Mouse (Mus musculus): ENCODE measurements around the gene Nat8f2. TPM values are rescaled to one million over a fixed set of nuclear protein-coding genes. Genes with fewer than 3 reads are reported as not detected.
A peak's percentile ranks its signal among the peaks of the same experiment; 100 is the strongest.
"Not testable (repeated sequence)": the region's sequence is repeated elsewhere in the genome, so short reads cannot be mapped to it uniquely, and the experiment has no call there.

Nat8f2 gene
- polyA plus RNA-seq (2012; ENCODE audit: insufficient read depth, insufficient read length, low replicate concordance, missing spikeins) = not detected in 2 replicates

GRCm38 (mm10) chr6:85869006-85869405 lies at the start of gene Nat8f2:
TSS of gene Nat8f2 (minus strand) at chr6:85869158.
- H3K4me1 ChIP-seq (ENCODE audit: control insufficient read depth, insufficient read depth, low read length); H3K27ac ChIP-seq (ENCODE audit: insufficient read depth, low read depth, low read length); H3K4me3 ChIP-seq (ENCODE audit: insufficient read depth, low read depth, low read length): not testable (repeated sequence)
- WGBS = 82% methylated on average over 5 of the region's 5 CpGs

GRCm38 (mm10) chr6:85918341-85918740 lies 49.4 kb upstream of the Nat8f2 start:
- 95% methylated on average over 3 of the region's 3 CpGs for WGBS
- H3K4me1 ChIP-seq (ENCODE audit: control insufficient read depth, insufficient read depth, low read length); H3K27ac ChIP-seq (ENCODE audit: insufficient read depth, low read depth, low read length); H3K4me3 ChIP-seq (ENCODE audit: insufficient read depth, low read depth, low read length): not testable (repeated sequence)

DNA sequence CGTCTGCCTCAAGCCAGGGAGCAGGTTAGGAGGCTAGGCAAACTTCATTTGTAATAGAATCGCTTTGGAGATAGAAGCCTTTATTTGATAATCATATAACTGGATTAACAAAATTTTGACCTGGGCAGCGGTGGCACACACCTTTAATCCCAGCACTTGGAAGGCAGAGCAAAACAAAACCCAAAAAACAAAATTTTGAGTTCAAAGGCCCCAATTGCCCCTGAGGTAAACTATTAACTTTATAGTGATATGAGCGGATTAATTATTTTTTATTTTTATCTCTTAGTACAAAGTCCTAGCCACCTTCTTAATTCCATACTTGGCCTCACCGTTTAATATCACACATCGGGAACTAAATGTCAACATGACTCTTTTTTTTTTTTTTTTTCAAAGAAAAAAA lies 47.6 kb upstream of the Nat8f2 start:
- Histone ChIP-seq H3K4me1 (ENCODE audit: control insufficient read depth, insufficient read depth, low read length) (no peaks in the 10 kb centered on the region), H3K4me3 (ENCODE audit: insufficient read depth, low read depth, low read length) (0 out of 2 replicates have a peak overlapping the region, but pooled peaks have one; percentile 73), H3K27ac (ENCODE audit: insufficient read depth, low read depth, low read length) (no peak overlapping the region)
- TF ChIP-seq CTCF (IDR thresholded peaks at IDR 0.05; ENCODE audit: insufficient read depth, low read depth, low read length) (no peak), POLR2A (IDR thresholded peaks at IDR 0.05; ENCODE audit: insufficient read depth, low read depth, low read length) (no peak)
- WGBS = 78% methylated on average over 6 of the region's 6 CpGs

DNA sequence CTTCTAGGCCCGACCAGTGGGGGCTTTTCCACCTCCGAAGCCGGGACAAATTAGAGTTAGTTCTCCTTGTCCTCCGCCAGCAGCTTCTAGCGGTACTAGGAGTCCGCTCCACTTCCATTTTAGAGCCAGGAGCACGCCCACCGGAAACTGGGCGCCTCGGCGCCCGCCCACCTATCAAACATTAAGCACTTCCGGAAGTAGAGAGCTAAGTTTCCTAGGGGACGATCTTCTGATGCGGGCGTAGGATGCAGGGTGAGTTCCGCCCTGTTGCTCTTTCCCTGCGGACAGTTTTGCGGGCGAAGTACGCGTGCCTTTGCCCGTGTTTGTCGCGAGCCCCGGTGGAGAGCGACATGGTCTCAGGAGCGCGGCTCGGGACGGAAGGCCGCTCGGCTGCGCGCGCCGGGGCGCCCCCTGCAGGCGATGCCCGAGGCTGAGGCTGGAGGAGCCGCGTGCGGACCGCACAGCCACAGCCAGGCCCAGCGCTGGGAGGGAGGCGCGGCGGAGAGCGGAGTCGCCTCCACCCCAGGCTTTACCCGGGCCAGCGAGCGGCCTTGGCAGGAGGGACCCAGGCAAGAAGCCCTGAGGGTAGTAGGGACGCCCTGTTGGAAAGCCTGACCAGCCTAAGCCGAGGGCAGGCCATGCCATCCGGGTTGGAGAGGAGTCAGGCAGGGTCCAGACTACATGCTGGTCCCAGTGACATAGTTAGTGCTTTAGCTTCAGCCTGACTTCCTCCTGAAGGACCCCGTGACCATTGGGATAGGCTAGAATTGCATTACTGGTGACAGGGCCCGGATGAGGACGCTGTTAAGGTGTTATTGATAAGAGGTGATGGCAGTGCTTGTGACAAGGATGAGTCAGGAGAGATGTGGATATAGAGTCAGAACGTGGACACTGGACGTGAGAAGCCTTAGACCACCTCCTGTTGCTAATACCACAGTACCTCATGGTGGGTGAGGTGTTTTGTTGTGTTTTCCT lies 46.9 kb upstream of the Nat8f2 start, which contains the start of gene Nat8f1:
Gene Nat8f1 (minus strand): TSS at position 149 of the 975 bp plus-strand sequence.
- H3K4me1 ChIP-seq (ENCODE audit: control insufficient read depth, insufficient read depth, low read length) = not testable (repeated sequence)
- peak within 1 kb of the TSS; percentile 73 for H3K4me3 ChIP-seq (ENCODE audit: insufficient read depth, low read depth, low read length)
- WGBS = under 1% methylated on average over 61 of the region's 61 CpGs
- TF ChIP-seq CTCF (IDR thresholded peaks at IDR 0.05; ENCODE audit: insufficient read depth, low read depth, low read length) (peak; percentile 77), POLR2A (IDR thresholded peaks at IDR 0.05; ENCODE audit: insufficient read depth, low read depth, low read length) (peak; percentile 43; the same call in 1 of the 2 replicates)
- H3K27ac ChIP-seq (ENCODE audit: insufficient read depth, low read depth, low read length) = peak within 1 kb of the TSS; percentile 84

GRCm38 (mm10) chr6:85915141-85915538 lies 46.2 kb upstream of the Nat8f2 start:
- TF ChIP-seq POLR2A (IDR thresholded peaks at IDR 0.05; ENCODE audit: insufficient read depth, low read depth, low read length) (no peak), CTCF (IDR thresholded peaks at IDR 0.05; ENCODE audit: insufficient read depth, low read depth, low read length) (no peak)
- Histone ChIP-seq H3K4me3 (ENCODE audit: insufficient read depth, low read depth, low read length) (peak overlapping the region; percentile 73), H3K4me1 (ENCODE audit: control insufficient read depth, insufficient read depth, low read length) (no peaks in the 10 kb centered on the region), H3K27ac (ENCODE audit: insufficient read depth, low read depth, low read length) (peak overlapping the region; percentile 84)
- 2% methylated on average over 11 of the region's 11 CpGs for WGBS

DNA sequence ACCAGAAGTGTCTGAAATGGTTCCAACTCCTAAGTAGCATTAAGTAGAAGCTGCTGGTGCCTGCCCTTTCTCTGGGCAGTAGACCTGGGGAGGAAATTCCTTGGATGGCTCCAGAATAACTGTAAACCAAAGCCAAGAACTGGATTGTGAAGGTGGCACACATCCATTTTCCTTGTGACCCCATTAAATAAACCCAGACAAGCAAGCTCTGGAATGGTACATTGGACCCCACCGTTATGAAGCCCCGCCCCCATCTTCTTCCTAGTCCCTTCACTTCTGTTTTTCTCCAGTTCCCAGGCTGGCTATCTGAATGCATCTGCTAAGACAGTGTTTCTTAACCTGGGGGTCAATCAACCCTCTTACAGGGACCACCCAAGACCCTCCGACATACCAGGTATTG lies 42.6 kb upstream of the Nat8f2 start, which contains the start of gene Tprkb:
Gene Tprkb (plus strand): TSS at position 279 of the 400 bp plus-strand sequence.
- 79% methylated on average over 3 of the region's 3 CpGs for WGBS
- no peak within 1 kb of the TSS for H3K4me3 ChIP-seq (ENCODE audit: insufficient read depth, low read depth, low read length)
- no peak for TF ChIP-seq CTCF (IDR thresholded peaks at IDR 0.05; ENCODE audit: insufficient read depth, low read depth, low read length)
- TF ChIP-seq POLR2A (IDR thresholded peaks at IDR 0.05; ENCODE audit: insufficient read depth, low read depth, low read length) = no peak
- H3K4me1 ChIP-seq (ENCODE audit: control insufficient read depth, insufficient read depth, low read length) = peaks cover 11% of the 10 kb centered on the region
- no peak within 1 kb of the TSS for H3K27ac ChIP-seq (ENCODE audit: insufficient read depth, low read depth, low read length)

- peaks cover 11% of the 10 kb centered on the region for H3K4me1 ChIP-seq (ENCODE audit: control insufficient read depth, insufficient read depth, low read length)
- WGBS = 95% methylated on average over 1 of the region's 1 CpGs
- TF ChIP-seq CTCF (IDR thresholded peaks at IDR 0.05; ENCODE audit: insufficient read depth, low read depth, low read length) (no peak), POLR2A (IDR thresholded peaks at IDR 0.05; ENCODE audit: insufficient read depth, low read depth, low read length) (no peak)
Measured at GRCm38 (mm10) chr6:85909704-85910103, 40.7 kb upstream of the Nat8f2 start.

GRCm38 (mm10) chr6:85908341-85908740 lies 39.4 kb upstream of the Nat8f2 start:
- H3K27ac ChIP-seq (ENCODE audit: insufficient read depth, low read depth, low read length) = no peak overlapping the region
- TF ChIP-seq CTCF (IDR thresholded peaks at IDR 0.05; ENCODE audit: insufficient read depth, low read depth, low read length) (no peak), POLR2A (IDR thresholded peaks at IDR 0.05; ENCODE audit: insufficient read depth, low read depth, low read length) (no peak)
- H3K4me1 ChIP-seq (ENCODE audit: control insufficient read depth, insufficient read depth, low read length) = peaks cover 11% of the 10 kb centered on the region
- 79% methylated on average over 3 of the region's 3 CpGs for WGBS
- H3K4me3 ChIP-seq (ENCODE audit: insufficient read depth, low read depth, low read length) = no peak overlapping the region

More at GRCm38 (mm10) chr6:85909704-85910103, 40.7 kb upstream of the Nat8f2 start:
- Histone ChIP-seq H3K27ac (ENCODE audit: insufficient read depth, low read depth, low read length) (no peak overlapping the region), H3K4me3 (ENCODE audit: insufficient read depth, low read depth, low read length) (no peak overlapping the region)

- WGBS = 33% methylated on average over 2 of the region's 2 CpGs
- H3K4me1 ChIP-seq (ENCODE audit: control insufficient read depth, insufficient read depth, low read length) = peaks cover 11% of the 10 kb centered on the region
- H3K4me3 ChIP-seq (ENCODE audit: insufficient read depth, low read depth, low read length) = not testable (repeated sequence)
- H3K27ac ChIP-seq (ENCODE audit: insufficient read depth, low read depth, low read length) = peak overlapping the region; percentile 69
Measured at GRCm38 (mm10) chr6:85906911-85907351, 38.0 kb upstream of the Nat8f2 start.

Data from olfactory bulb, adult 2 months (tissue).